Mouse (Mus musculus) right cerebral cortex, postnatal 10 days (tissue): ENCODE results near the gene Tbx2.
A peak's percentile ranks its signal among the peaks of the same experiment; 100 is the strongest.

Experiments
- DNase-seq, 2 experiments: peaks; one replicate each; pipeline ENCODE4 v3.0.0; 2021; ENCODE audit warnings: low spot score in 2 of 2

Tbx2 gene

GRCm38 (mm10) chr11:85832231-85832924 lies at the start of gene Tbx2:
Gene Tbx2 (plus strand): TSS chr11:85832551.
- no peak for DNase-seq

GRCm38 (mm10) chr11:85786113-85786718 lies 46.1 kb upstream of the Tbx2 start:
- DNase-seq, result peak in 1 of 2 experiments; percentile 48

GRCm38 (mm10) chr11:85789750-85790149 lies 42.6 kb upstream of the Tbx2 start:
- no peak for DNase-seq

GRCm38 (mm10) chr11:85790267-85790666 lies 42.1 kb upstream of the Tbx2 start:
- no peak for DNase-seq

GRCm38 (mm10) chr11:85791212-85791611 lies 41.1 kb upstream of the Tbx2 start:
- no peak for DNase-seq

GRCm38 (mm10) chr11:85792534-85793215 lies 39.7 kb upstream of the Tbx2 start:
- DNase-seq, result no peak

GRCm38 (mm10) chr11:85799456-85799855 lies 32.9 kb upstream of the Tbx2 start:
- DNase-seq, result no peak

GRCm38 (mm10) chr11:85799856-85800255 lies 32.5 kb upstream of the Tbx2 start:
- DNase-seq, result no peak

- no peak for DNase-seq
These were observed 32.0 kb upstream of the Tbx2 start for GRCm38 (mm10) chr11:85800380-85800779.

GRCm38 (mm10) chr11:85804048-85804447 lies 28.3 kb upstream of the Tbx2 start:
- no peak for DNase-seq

GRCm38 (mm10) chr11:85805779-85806178 lies 26.6 kb upstream of the Tbx2 start:
- DNase-seq, result no peak

- DNase-seq, result no peak
These were observed 25.0 kb upstream of the Tbx2 start for GRCm38 (mm10) chr11:85807353-85807752.

- no peak for DNase-seq
These were observed 21.1 kb upstream of the Tbx2 start for GRCm38 (mm10) chr11:85811229-85811628.

GRCm38 (mm10) chr11:85811676-85812075 lies 20.7 kb upstream of the Tbx2 start:
- DNase-seq, result no peak

GRCm38 (mm10) chr11:85812201-85812966 lies 20.0 kb upstream of the Tbx2 start:
- DNase-seq, result no peak

- no peak for DNase-seq
These were observed 17.7 kb upstream of the Tbx2 start for GRCm38 (mm10) chr11:85814678-85815077.

- DNase-seq, result no peak
These were observed 15.9 kb upstream of the Tbx2 start for GRCm38 (mm10) chr11:85816471-85816870.

GRCm38 (mm10) chr11:85818401-85818800 lies 13.9 kb upstream of the Tbx2 start:
- no peak for DNase-seq

GRCm38 (mm10) chr11:85820959-85821358 lies 11.4 kb upstream of the Tbx2 start:
- no peak for DNase-seq

GRCm38 (mm10) chr11:85821659-85822058 lies 10.7 kb upstream of the Tbx2 start:
- no peak for DNase-seq

GRCm38 (mm10) chr11:85823181-85823580 lies 9.2 kb upstream of the Tbx2 start:
- peak in 1 of 2 experiments; percentile 69 for DNase-seq

- no peak for DNase-seq
These were observed 8.6 kb upstream of the Tbx2 start for GRCm38 (mm10) chr11:85823794-85824193.
